Mouse (Mus musculus) CH12.LX (cell line): Measurements from ENCODE around the gene Tmem212.

Source experiments
- BHLHE40 ChIP-seq: IDR thresholded peaks from 2 replicates; pipeline ENCODE4 v1.6.1; 2011; ENCODE audit warnings: mild to moderate bottlenecking, low read depth, low read length, improper control_type of control experiment
- CTCF ChIP-seq, 2 experiments: IDR thresholded peaks in 1 of 2; conservative IDR thresholded peaks in 1 of 2; 2 replicates each; pipeline ENCODE4 v1.5.1; 2011 to 2012; ENCODE audit warnings: low read depth in 2 of 2, low read length in 2 of 2, improper control_type of control experiment in 1 of 2, inconsistent platforms in 1 of 2, mild to moderate bottlenecking in 1 of 2, moderate library complexity in 1 of 2
- EP300 ChIP-seq: IDR thresholded peaks from 2 replicates; pipeline ENCODE4 v1.6.1; 2011; ENCODE audit warnings: low read length, improper control_type of control experiment
- GABPA ChIP-seq: IDR thresholded peaks from 2 replicates; pipeline ENCODE4 v1.6.1; 2012; ENCODE audit warnings: low read depth, low read length, improper control_type of control experiment, inconsistent platforms; ENCODE audit not compliant: insufficient replicate concordance
- HCFC1 ChIP-seq: IDR thresholded peaks from 2 replicates; pipeline ENCODE4 v1.6.1; 2012; ENCODE audit warnings: low read depth, mild to moderate bottlenecking, inconsistent platforms, low read length, improper control_type of control experiment
- MAFK ChIP-seq: IDR thresholded peaks from 2 replicates; pipeline ENCODE4 v1.6.1; 2011; ENCODE audit warnings: low read length, improper control_type of control experiment; ENCODE audit not compliant: insufficient replicate concordance
- MEF2A ChIP-seq: IDR thresholded peaks from 2 replicates; pipeline ENCODE4 v1.6.1; 2014; ENCODE audit warnings: low read depth, mild to moderate bottlenecking, inconsistent platforms, low read length, improper control_type of control experiment, borderline replicate concordance
- PAX5 ChIP-seq: IDR thresholded peaks from 2 replicates; pipeline ENCODE4 v1.6.1; 2012; ENCODE audit warnings: low read length, inconsistent platforms, mixed read lengths
- POLR2A ChIP-seq: IDR thresholded peaks from 2 replicates; pipeline ENCODE4 v1.6.1; 2011; ENCODE audit warnings: low read depth, mild to moderate bottlenecking, improper control_type of control experiment, low read length
- RCOR1 ChIP-seq: conservative IDR thresholded peaks from 2 replicates; pipeline ENCODE4 v1.6.1; 2012; ENCODE audit warnings: low read depth, mild to moderate bottlenecking, inconsistent platforms, low read length, improper control_type of control experiment
- SMC3 ChIP-seq: IDR thresholded peaks from 2 replicates; pipeline ENCODE4 v1.6.1; 2011; ENCODE audit warnings: low read depth, low read length, improper control_type of control experiment
- UBTF ChIP-seq: IDR thresholded peaks from 2 replicates; pipeline ENCODE4 v1.6.1; 2012; ENCODE audit warnings: low read depth, mild to moderate bottlenecking, inconsistent platforms, low read length, improper control_type of control experiment, moderate library complexity
- ZC3H11A ChIP-seq: IDR thresholded peaks from 2 replicates; pipeline ENCODE4 v1.6.1; 2012; ENCODE audit warnings: low read depth, mild to moderate bottlenecking, inconsistent platforms, low read length, improper control_type of control experiment
- ZKSCAN1 ChIP-seq: IDR thresholded peaks from 2 replicates; pipeline ENCODE4 v1.6.1; 2012; ENCODE audit warnings: low read depth, inconsistent platforms, low read length, improper control_type of control experiment, borderline replicate concordance

GRCm38 (mm10) chr3:27861086-27861485, 35.1 kb downstream of the Tmem212 start:
- TF ChIP-seq CTCF (conservative IDR thresholded peaks at IDR 0.05 in 1 of 2, IDR thresholded peaks at IDR 0.05 in 1 of 2; ENCODE audit: low read depth in 2 of 2, low read length in 2 of 2): no peak
- TF ChIP-seq SMC3: no peak
- TF ChIP-seq ZKSCAN1: no peak
- no peak for TF ChIP-seq EP300
- no peak for TF ChIP-seq MAFK
- TF ChIP-seq MEF2A: no peak
- no peak for TF ChIP-seq POLR2A
- TF ChIP-seq ZC3H11A: no peak
- no peak for TF ChIP-seq RCOR1
- TF ChIP-seq PAX5: no peak
- no peak for TF ChIP-seq GABPA
- TF ChIP-seq BHLHE40: no peak
- TF ChIP-seq HCFC1: no peak
- no peak for TF ChIP-seq UBTF
